Mouse (Mus musculus) midbrain, embryonic 11.5 days (tissue): ENCODE results near the gene C2cd4b. TPM values are rescaled to one million over a fixed set of nuclear protein-coding genes. Genes with fewer than 3 reads are reported as not detected.

ENCODE experiments used
- ATAC-seq: fragments of 200-750 bp; cut with Nextera tagmentation; 2 replicates; pipeline ENCODE4 v1.8.0; 2017; ENCODE audit warnings: moderate TSS enrichment, moderate library complexity; ENCODE audit not compliant: low FRiP score
- DNase-seq: peaks from one replicate; pipeline ENCODE4 v3.0.0; 2015; ENCODE audit warnings: low spot score; ENCODE audit errors: missing footprints
- H3K27ac ChIP-seq: fragments of 300-500 bp; sonication (generic); 2 replicates; pipeline ENCODE4 v1.5.1; 2014; ENCODE audit warnings: low read depth, low read length
- H3K27me3 ChIP-seq: fragments of 300-500 bp; sonication (generic); 2 replicates; pipeline ENCODE4 v1.6.1; 2014; ENCODE audit warnings: mild to moderate bottlenecking, low read length, moderate library complexity, mixed read lengths; ENCODE audit not compliant: control insufficient read depth, insufficient read depth
- H3K36me3 ChIP-seq: fragments of 300-500 bp; sonication (generic); 2 replicates; pipeline ENCODE4 v1.6.1; 2014; ENCODE audit warnings: mild to moderate bottlenecking, low read length, moderate library complexity, mixed read lengths; ENCODE audit not compliant: control insufficient read depth, insufficient read depth
- H3K4me1 ChIP-seq: fragments of 300-500 bp; sonication (generic); 2 replicates; pipeline ENCODE4 v1.6.1; 2014; ENCODE audit warnings: low read length; ENCODE audit not compliant: control insufficient read depth, insufficient read depth
- H3K4me2 ChIP-seq: fragments of 300-500 bp; sonication (generic); 2 replicates; pipeline ENCODE4 v1.6.1; 2014; ENCODE audit warnings: mild to moderate bottlenecking, moderate library complexity
- H3K4me3 ChIP-seq: fragments of 300-500 bp; sonication (generic); 2 replicates; pipeline ENCODE4 v1.5.1; 2014; ENCODE audit warnings: low read depth, low read length
- H3K9ac ChIP-seq: fragments of 300-500 bp; sonication (generic); 2 replicates; pipeline ENCODE4 v1.6.1; 2014; ENCODE audit warnings: low read length
- H3K9me3 ChIP-seq: fragments of 300-500 bp; sonication (generic); 2 replicates; pipeline ENCODE4 v1.6.1; 2016; ENCODE audit warnings: low read length; ENCODE audit not compliant: control insufficient read depth
- WGBS: fragments of 180-500 bp; shearing (Covaris S2); extraction: QIAGEN DNeasy Blood & Tissue Kit; methylation state at CpG from one replicate; pipeline ENCODE4 v1.1.7; 2014; 5-methylcytosine and 5-hydroxymethylcytosine counted together
- polyA plus RNA-seq: library from polyadenylated mRNA; unstranded; fragments of >200 nt; fragmentation: Nextera tagmentation; extraction: Ambion mirVana; gene quantifications from 2 replicates; pipeline ENCODE4 v1.2.1, GENCODE M21; 2014

C2cd4b gene
- polyA plus RNA-seq, 1 experiment from 2014 or later = not detected

DNA sequence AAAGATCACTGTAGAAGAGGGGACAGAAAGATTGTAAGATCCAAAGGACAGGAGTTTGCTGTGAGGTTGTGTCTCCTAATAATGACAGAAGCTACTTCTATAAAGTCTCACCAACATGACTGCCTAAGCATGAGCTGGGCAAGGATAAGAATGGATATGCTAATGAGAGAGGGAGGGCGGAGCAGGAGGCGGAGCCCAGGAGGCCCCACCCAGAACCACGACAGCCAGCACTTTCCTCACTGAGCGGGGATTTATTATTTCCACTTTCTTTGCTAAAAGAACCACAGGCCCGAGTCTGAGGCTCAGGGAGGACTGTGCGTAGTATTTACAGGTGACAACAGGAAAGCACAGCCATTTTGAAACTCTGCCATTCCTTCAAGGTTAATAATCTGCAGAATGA lies 28.4 kb downstream of the C2cd4b start:
- Histone ChIP-seq H3K4me1 (no peaks in the 10 kb centered on the region), H3K9ac (no peak overlapping the region), H3K4me2 (no peak overlapping the region), H3K4me3 (no peak overlapping the region), H3K27me3 (no peaks in the 10 kb centered on the region), H3K36me3 (no peaks in the 10 kb centered on the region), H3K9me3 (no peaks in the 10 kb centered on the region), H3K27ac (no peak overlapping the region)
- DNase-seq = no peak
- no peak for ATAC-seq
- 69% methylated on average over 6 of the region's 6 CpGs for WGBS

DNA sequence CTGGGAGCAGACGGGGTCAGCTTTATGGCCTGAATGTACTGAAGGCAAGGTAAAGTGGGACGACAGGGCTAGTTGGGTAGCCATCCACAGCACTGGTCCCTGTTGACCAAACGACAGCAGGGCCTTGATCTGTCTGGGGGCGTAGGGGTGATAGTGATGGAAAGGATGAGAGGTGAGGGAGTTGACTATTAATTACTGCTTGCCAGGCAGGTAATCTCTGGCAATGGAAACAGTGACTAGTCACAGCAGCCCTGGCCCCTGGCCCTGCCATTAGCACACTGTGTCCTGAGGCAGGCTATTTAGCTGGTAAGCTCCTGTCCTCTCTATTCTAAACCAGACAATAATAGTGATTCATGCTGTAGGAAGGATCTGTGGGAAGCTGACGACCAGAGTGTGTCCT lies 33.2 kb downstream of the C2cd4b start:
- H3K4me1 ChIP-seq = peaks cover 5% of the 10 kb centered on the region; the same call in 1 of the 2 replicates
- ATAC-seq = no peak
- H3K4me2 ChIP-seq = no peak overlapping the region
- WGBS = 77% methylated on average over 5 of the region's 5 CpGs
- no peak for DNase-seq
- H3K4me3 ChIP-seq = no peak overlapping the region
- no peak overlapping the region for H3K27ac ChIP-seq
- no peaks in the 10 kb centered on the region for H3K36me3 ChIP-seq
- no peaks in the 10 kb centered on the region for H3K9me3 ChIP-seq
- no peaks in the 10 kb centered on the region for H3K27me3 ChIP-seq
- H3K9ac ChIP-seq = no peak overlapping the region

DNA sequence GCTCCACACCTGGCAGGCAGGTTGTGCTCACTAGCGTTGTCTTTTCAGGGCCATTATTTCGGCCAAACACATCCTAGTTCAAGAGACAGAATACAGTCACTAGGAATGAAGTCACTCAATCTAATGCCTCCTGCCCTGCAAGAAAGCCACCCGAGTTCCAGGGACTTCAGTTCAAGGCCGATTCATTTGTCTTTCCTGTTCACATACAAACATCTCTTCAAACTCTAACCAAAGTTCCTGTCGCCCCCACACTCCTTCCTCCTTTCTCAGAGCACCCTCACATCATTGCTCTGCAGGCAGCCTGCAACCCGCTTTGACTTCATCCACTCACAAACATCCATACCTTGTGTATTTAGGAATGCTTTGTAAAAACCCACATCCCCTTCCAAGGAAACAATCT lies 34.3 kb downstream of the C2cd4b start:
- Histone ChIP-seq H3K27me3 (no peaks in the 10 kb centered on the region), H3K4me1 (peaks cover 5% of the 10 kb centered on the region; the same call in 1 of the 2 replicates), H3K9ac (no peak overlapping the region), H3K9me3 (no peaks in the 10 kb centered on the region), H3K4me3 (no peak overlapping the region), H3K36me3 (no peaks in the 10 kb centered on the region), H3K27ac (no peak overlapping the region), H3K4me2 (no peak overlapping the region)
- no peak for DNase-seq
- WGBS = 83% methylated on average over 6 of the region's 6 CpGs
- no peak for ATAC-seq

DNA sequence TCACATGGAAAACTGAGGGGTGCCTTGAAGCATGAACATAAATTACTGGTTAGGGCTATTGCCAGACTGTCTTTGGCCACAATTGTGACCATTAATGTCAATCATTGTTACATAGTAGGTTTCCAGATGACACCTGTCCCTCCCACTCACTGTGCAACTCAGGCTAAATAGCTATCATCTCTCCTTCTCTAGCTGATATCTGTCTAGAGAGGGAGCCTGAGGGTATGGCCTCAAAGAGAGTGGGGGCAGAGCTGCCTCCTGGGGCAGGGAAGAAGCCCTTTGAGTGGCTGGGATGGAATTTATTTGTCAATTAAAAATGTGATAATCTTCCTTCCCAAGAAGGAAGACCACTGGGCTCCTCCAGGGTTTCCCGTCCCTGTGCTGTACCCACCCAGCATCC lies 35.0 kb downstream of the C2cd4b start:
- peaks cover 5% of the 10 kb centered on the region; the same call in 1 of the 2 replicates for H3K4me1 ChIP-seq
- no peak for ATAC-seq
- H3K27me3 ChIP-seq = no peaks in the 10 kb centered on the region
- DNase-seq = no peak
- H3K4me2 ChIP-seq = no peak overlapping the region
- WGBS = 85% methylated on average over 1 of the region's 1 CpGs
- H3K4me3 ChIP-seq = no peak overlapping the region
- H3K9ac ChIP-seq = no peak overlapping the region
- H3K9me3 ChIP-seq = no peaks in the 10 kb centered on the region
- H3K27ac ChIP-seq = no peak overlapping the region
- H3K36me3 ChIP-seq = no peaks in the 10 kb centered on the region

DNA sequence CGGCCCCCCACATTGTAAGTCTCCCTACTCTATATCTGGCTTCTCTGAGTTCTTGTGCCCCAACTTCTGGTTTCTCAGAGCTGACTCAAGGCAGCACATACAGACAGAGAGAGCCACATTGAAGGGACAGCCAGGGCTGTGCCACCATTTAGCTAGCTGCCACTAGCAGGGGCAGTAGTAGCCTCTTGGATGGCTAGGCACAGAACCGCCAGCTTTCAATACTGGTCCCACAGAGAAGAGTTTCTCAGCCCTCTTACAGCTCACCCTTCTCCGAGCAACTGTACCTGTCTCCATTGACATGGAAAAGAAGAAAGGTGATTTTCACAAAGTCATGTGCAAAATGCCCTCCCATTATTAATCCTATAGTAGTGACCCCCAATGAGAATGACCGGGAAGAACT lies 35.4 kb downstream of the C2cd4b start:
- 89% methylated on average over 4 of the region's 4 CpGs for WGBS
- Histone ChIP-seq H3K4me1 (peaks cover 5% of the 10 kb centered on the region; the same call in 1 of the 2 replicates), H3K27me3 (no peaks in the 10 kb centered on the region), H3K9me3 (no peaks in the 10 kb centered on the region), H3K9ac (no peak overlapping the region), H3K4me3 (no peak overlapping the region), H3K4me2 (no peak overlapping the region), H3K36me3 (no peaks in the 10 kb centered on the region), H3K27ac (no peak overlapping the region)
- DNase-seq (no peak), ATAC-seq (no peak)

DNA sequence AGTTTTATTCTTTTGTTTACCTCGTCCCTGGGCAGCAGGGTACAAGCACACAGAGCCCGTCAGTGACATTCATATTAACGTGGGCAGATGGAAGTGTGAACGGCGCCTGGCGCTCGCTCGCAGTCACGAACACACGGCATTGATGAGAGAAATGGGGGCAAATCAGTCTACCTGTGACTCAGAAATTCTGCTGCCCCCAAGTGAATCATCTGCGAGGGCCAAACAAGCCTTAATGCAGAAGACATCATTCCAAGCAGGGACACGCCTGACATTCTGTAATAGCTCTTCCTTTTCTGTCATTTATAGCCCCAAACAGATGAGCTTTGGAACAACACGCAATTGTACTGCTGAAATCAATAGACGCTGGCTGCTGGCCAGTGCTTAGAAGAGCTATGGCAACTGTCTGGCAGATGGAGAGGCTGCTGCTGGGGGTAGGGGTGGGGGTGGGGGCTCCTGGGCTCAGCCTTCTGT lies 36.0 kb downstream of the C2cd4b start:
- ATAC-seq (peak; percentile 48; the same call in 1 of the 2 replicates), DNase-seq (no peak)
- no peak overlapping the region for H3K4me3 ChIP-seq
- H3K4me2 ChIP-seq = no peak overlapping the region
- no peak overlapping the region for H3K9ac ChIP-seq
- H3K27ac ChIP-seq = no peak overlapping the region
- 77% methylated on average over 14 of the region's 14 CpGs for WGBS
- no peaks in the 10 kb centered on the region for H3K9me3 ChIP-seq
- H3K4me1 ChIP-seq = peaks cover 5% of the 10 kb centered on the region; the same call in 1 of the 2 replicates
- H3K36me3 ChIP-seq = no peaks in the 10 kb centered on the region
- H3K27me3 ChIP-seq = no peaks in the 10 kb centered on the region

DNA sequence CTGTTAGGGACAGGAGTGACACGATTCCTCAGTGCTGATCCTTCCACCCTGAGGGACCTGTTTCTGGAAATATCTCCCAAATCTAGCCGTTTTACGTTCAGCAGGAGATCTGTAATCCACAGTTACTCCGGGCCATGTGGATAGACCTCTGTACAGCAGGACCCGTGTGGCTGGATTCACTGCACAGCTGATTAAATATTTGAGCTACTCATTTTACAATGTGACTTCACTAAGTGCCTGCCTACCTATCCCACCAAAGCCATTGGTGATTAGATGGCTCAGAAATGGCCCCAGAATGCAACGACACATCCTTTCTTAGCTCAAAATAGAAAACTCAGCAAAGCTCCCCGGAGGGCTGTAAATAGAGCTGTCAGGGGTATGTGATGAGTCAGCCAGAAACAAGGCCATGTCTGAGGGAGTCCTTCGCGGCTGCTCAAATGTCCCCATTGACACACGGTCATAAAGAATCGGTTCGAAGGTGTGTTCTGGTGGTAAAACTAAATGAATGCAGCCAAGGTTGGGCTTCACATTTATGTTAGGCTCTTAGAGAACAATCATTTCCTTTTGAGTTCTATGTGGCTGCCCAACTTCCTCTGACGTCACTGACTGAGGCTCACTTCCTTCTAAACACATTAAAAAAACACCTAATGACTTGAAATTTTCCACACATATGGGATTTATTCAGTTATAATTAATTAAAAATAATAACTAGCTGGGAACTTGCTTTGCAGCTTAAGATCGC lies 40.0 kb downstream of the C2cd4b start:
- H3K36me3 ChIP-seq = no peaks in the 10 kb centered on the region
- H3K27me3 ChIP-seq = no peaks in the 10 kb centered on the region
- H3K27ac ChIP-seq = no peak overlapping the region
- DNase-seq = no peak
- ATAC-seq = no peak
- H3K9ac ChIP-seq = no peak overlapping the region
- H3K4me3 ChIP-seq = no peak overlapping the region
- no peaks in the 10 kb centered on the region for H3K9me3 ChIP-seq
- no peak overlapping the region for H3K4me2 ChIP-seq
- 73% methylated on average over 14 of the region's 14 CpGs for WGBS
- H3K4me1 ChIP-seq = peaks cover 5% of the 10 kb centered on the region; the same call in 1 of the 2 replicates

DNA sequence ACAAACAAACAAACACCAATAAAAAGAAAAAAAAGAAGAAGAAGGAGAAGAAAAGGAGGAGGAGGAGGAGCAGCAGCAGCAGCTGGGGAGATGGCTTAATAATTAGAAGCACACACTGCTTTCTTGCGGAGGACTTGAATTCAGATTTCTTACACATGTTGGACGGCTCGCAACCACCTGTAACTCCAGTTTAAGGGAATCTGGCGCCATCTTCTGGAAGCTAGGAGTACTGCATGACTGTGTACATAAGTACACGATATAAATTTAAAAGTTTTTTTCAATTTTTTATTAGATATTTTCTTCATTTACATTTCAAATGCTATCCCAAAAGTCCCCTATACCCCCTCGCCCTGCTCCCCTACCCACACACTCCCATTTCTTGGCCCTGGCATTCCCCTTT lies 43.0 kb downstream of the C2cd4b start:
- 32% methylated on average over 6 of the region's 6 CpGs for WGBS
- Histone ChIP-seq H3K4me1 (no peaks in the 10 kb centered on the region), H3K27ac (no peak overlapping the region), H3K36me3 (no peaks in the 10 kb centered on the region), H3K9ac (no peak overlapping the region), H3K27me3 (no peaks in the 10 kb centered on the region), H3K4me3 (no peak overlapping the region), H3K9me3 (no peaks in the 10 kb centered on the region), H3K4me2 (no peak overlapping the region)
- DNase-seq (peak; percentile 90), ATAC-seq (no peak)

DNA sequence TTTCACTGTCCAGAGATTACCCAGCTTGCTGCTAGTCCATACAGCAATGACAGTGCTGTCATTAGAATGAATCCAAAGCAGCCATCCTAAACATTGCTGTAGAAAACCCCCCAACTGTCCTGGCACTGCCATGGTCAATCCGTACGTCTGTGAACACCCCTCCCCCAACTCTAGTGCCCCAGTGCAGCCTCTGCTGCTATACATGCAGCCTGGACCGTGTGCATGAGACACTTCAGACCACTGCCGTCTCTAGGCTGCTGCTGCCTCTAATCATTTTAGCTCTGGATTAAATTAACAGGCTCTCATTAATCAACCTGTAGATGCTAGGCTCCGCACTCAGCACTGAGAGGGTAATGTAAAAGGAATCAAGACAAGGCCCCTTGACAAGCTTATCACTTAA lies 47.8 kb downstream of the C2cd4b start:
- no peak overlapping the region for H3K4me3 ChIP-seq
- no peaks in the 10 kb centered on the region for H3K36me3 ChIP-seq
- no peak overlapping the region for H3K9ac ChIP-seq
- WGBS = 79% methylated on average over 5 of the region's 5 CpGs
- no peak for DNase-seq
- ATAC-seq = no peak
- H3K4me1 ChIP-seq = no peaks in the 10 kb centered on the region
- H3K4me2 ChIP-seq = no peak overlapping the region
- H3K27ac ChIP-seq = no peak overlapping the region
- no peaks in the 10 kb centered on the region for H3K27me3 ChIP-seq
- no peaks in the 10 kb centered on the region for H3K9me3 ChIP-seq
